Mouse (Mus musculus) stomach, embryonic 14.5 days (tissue): ENCODE data around the gene Actl11. TPM values are rescaled to one million over a fixed set of nuclear protein-coding genes. Genes with fewer than 3 reads are reported as not detected.
A peak's percentile ranks its signal among the peaks of the same experiment; 100 is the strongest.

Experiments
- ATAC-seq: fragments of 200-750 bp; cut with Nextera tagmentation; 2 replicates; pipeline ENCODE4 v1.8.0; 2017; ENCODE audit warnings: low read depth, moderate TSS enrichment; ENCODE audit not compliant: insufficient number of reproducible peaks, insufficient read depth, low FRiP score
- H3K27ac ChIP-seq: fragments of 300-500 bp; sonication (generic); 2 replicates; pipeline ENCODE4 v1.5.1; 2014; ENCODE audit warnings: mild to moderate bottlenecking, low read length, moderate library complexity, mixed read lengths
- H3K27me3 ChIP-seq: fragments of 300-500 bp; sonication (generic); 2 replicates; pipeline ENCODE4 v1.6.1; 2014; ENCODE audit warnings: low read length, control low read depth, mixed read lengths; ENCODE audit not compliant: control insufficient read depth, insufficient read depth
- H3K36me3 ChIP-seq: fragments of 300-500 bp; sonication (generic); 2 replicates; pipeline ENCODE4 v1.6.1; 2014; ENCODE audit warnings: mild to moderate bottlenecking, control low read depth, low read length, moderate library complexity, mixed read lengths; ENCODE audit not compliant: control insufficient read depth, insufficient read depth
- H3K4me1 ChIP-seq: fragments of 300-500 bp; sonication (generic); 2 replicates; pipeline ENCODE4 v1.6.1; 2014; ENCODE audit warnings: low read length, control low read depth, mixed read lengths; ENCODE audit not compliant: control insufficient read depth, insufficient read depth
- H3K4me2 ChIP-seq: fragments of 300-500 bp; sonication (generic); replicated peaks from 2 replicates; pipeline ENCODE4 v1.6.1; 2014; ENCODE audit warnings: low read depth, low read length, control low read depth
- H3K4me3 ChIP-seq: fragments of 300-500 bp; sonication (generic); 2 replicates; pipeline ENCODE4 v1.5.1; 2014; ENCODE audit warnings: low read depth, low read length, control low read depth
- H3K9ac ChIP-seq: fragments of 300-500 bp; sonication (generic); replicated peaks from 2 replicates; pipeline ENCODE4 v1.6.1; 2014; ENCODE audit warnings: low read depth, mild to moderate bottlenecking, control low read depth, low read length, moderate library complexity, mixed read lengths
- H3K9me3 ChIP-seq: fragments of 300-500 bp; sonication (generic); 2 replicates; pipeline ENCODE4 v1.6.1; 2016; ENCODE audit warnings: low read depth, low read length, control low read depth; ENCODE audit not compliant: control insufficient read depth
- WGBS: fragments of 180-500 bp; shearing (Covaris S2); extraction: QIAGEN DNeasy Blood & Tissue Kit; methylation state at CpG from one replicate; pipeline ENCODE4 v1.1.7; 2014; 5-methylcytosine and 5-hydroxymethylcytosine counted together
- polyA plus RNA-seq: library from polyadenylated mRNA; unstranded; fragments of >200 nt; fragmentation: Nextera tagmentation; extraction: Ambion mirVana; gene quantifications from 2 replicates; pipeline ENCODE4 v1.2.1, GENCODE M21; 2014

Gene Actl11
- polyA plus RNA-seq, 1 experiment from 2014 or later: not detected

DNA sequence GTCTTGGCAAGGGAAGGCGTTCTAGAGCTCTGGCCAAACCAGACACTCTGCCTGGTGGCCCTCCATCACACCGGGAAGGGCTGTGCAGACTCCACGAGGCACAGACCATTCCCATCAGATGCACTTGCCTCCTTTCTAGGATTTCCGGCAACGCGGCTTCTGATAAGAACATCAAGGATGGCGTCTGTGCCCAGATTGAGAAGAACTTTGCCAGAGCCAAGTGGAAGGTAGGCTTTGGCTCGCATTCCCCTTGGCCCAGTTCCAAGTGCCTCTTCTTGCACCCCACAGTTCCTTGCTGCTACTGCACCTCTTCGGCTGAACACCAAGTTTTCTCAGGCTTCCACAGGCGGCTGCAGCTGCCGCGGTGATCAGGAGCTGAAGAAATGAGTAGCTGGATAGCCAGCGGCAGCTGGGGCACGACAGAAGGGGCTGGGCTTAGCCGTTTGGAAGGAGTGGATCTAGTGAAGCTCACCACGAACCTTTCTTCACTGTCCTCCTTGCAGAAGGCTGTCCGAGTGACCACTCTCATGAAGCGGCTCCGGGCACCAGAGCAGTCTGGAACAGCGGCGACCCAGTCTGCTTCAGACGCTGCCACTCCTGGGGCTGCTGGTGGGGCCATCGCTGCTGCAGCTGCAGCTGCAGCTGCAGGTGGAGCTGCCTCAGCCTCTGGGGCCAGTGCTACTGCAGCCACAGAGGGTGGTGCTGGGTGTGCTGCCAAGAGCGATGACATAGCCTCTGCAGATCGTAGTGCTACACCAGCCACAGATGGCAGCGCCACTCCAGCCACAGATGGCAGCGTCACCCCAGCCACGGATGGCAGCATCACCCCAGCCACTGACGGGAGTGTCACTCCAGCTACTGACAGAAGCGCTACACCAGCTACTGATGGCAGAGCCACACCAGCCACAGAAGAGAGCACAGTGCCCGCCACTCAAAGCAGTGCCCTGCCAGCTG is 19.2 kb downstream of the Actl11 start:
- no peak for ATAC-seq
- Histone ChIP-seq H3K27ac (no peak overlapping the region), H3K4me1 (0 out of 2 replicates have a peak, but pooled peaks cover 6% of the 10 kb centered on the region), H3K4me2 (no peak overlapping the region), H3K4me3 (no peak overlapping the region), H3K9ac (no peak overlapping the region), H3K9me3 (no peaks in the 10 kb centered on the region), H3K36me3 (no peaks in the 10 kb centered on the region), H3K27me3 (no peaks in the 10 kb centered on the region)
- WGBS: 87% methylated on average over 31 of the region's 31 CpGs

DNA sequence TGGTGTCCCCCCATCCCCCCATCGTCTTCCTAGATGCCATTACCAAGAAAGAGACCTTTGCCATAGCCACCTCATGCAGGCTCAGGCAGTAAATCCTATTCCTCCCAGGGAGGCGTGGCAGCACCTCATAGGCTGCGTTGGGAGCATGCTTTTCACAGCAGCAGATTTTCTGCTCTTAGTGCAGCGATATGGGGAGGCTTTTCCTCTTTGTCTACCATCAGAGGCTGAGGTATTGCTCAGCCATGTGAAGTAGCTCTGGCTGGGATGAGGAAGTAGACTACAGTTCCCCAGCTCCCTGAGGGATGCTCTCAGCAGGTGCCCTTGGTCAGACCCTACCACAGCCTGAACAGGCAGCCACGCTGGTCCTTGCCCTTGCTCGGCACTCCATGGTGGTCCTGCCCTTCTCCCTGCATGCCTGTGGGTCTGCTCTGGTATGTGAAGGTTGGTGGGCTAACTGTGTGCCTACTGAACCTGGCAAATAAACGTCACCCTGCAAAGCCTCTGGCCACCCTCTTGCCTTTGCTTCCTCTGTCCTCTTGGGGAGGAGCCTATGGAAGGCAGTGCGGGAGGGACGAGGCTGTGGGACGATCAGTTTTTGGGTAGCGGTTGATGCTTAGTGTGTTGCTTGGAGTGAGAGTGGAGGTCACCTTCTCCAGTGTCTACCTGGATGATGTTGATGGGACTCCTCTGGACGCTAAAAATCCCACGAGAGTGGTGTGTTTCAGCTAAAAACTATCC is 21.1 kb downstream of the Actl11 start:
- no peak overlapping the region for H3K4me3 ChIP-seq
- 0 out of 2 replicates have a peak, but pooled peaks cover 6% of the 10 kb centered on the region for H3K4me1 ChIP-seq
- H3K36me3 ChIP-seq: no peaks in the 10 kb centered on the region
- WGBS: 82% methylated on average over 13 of the region's 13 CpGs
- H3K9ac ChIP-seq: no peak overlapping the region
- no peak overlapping the region for H3K27ac ChIP-seq
- no peaks in the 10 kb centered on the region for H3K27me3 ChIP-seq
- no peak overlapping the region for H3K4me2 ChIP-seq
- ATAC-seq: no peak
- H3K9me3 ChIP-seq: no peaks in the 10 kb centered on the region

DNA sequence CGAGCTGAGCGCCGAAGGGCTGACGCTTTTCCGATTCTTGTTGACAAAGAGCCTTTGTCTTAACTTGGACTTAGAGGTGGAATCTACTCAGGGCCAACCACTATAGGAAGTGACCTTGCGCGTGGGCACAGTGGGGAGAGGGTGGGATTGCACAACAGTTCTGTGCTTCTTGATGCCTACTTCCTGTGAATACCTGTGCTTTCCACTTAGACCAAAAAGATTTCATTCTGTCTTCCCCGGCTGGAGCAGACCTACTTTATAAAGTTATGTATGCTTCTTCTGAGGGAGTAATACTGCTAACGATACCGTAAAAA is 21.6 kb downstream of the Actl11 start, which contains the start of gene Traip:
TSS of gene Traip (plus strand) at position 215 of the 314 bp plus-strand sequence.
- no peaks in the 10 kb centered on the region for H3K27me3 ChIP-seq
- 0 out of 2 replicates have a peak, but pooled peaks cover 6% of the 10 kb centered on the region for H3K4me1 ChIP-seq
- peak within 1 kb of the TSS; percentile 57; the same call in 1 of the 2 replicates for H3K27ac ChIP-seq
- peak within 1 kb of the TSS; percentile 72 for H3K4me3 ChIP-seq
- H3K9me3 ChIP-seq: no peaks in the 10 kb centered on the region
- ATAC-seq: no peak
- H3K36me3 ChIP-seq: no peaks in the 10 kb centered on the region
- H3K4me2 ChIP-seq: peak within 1 kb of the TSS; percentile 61
- peak within 1 kb of the TSS; percentile 45 for H3K9ac ChIP-seq
- WGBS: 92% methylated on average over 10 of the region's 10 CpGs

DNA sequence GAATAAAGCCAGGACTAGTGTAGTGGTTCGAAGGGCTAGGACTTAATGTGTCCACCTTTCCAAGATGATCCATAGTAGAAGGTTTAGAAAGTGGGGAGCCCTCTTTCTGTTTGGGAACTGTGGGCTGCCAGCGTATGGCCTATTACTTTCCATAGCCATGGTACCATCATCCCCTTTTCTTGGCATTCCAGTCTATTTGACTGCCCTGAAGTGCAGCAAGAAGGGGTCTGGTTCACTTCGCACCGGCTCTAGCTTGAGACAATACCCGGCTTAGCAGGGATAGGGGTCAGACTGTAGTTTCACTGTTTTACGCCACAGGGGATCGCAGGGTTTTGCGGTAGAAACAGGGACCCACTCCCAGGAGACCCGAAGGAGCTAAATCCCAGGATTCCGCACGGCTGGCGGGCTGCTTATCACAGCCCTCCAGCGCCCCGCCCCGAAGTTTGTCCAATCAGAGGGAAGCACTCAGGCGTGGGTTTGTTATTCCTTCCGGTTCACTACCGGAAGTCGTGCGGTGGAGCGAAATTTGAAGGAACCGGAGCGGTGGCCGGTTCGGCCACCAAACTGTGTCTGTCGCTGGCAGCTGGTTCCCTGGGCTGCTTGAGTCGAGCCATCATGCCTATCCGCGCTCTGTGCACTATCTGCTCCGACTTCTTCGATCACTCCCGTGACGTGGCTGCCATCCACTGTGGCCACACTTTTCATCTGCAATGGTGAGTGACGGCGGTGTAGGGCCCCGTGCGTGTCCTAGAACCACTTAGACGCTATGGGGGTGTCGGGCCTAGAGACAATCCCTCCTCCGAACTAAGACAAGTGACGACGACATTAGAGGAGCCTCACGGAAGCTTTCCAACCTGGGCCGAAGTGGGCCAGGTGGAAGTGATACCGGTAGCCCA is 22.4 kb downstream of the Actl11 start:
- no peaks in the 10 kb centered on the region for H3K9me3 ChIP-seq
- H3K4me2 ChIP-seq: peak overlapping the region; percentile 61
- ATAC-seq: peak; percentile 95
- WGBS: 18% methylated on average over 45 of the region's 45 CpGs
- no peaks in the 10 kb centered on the region for H3K36me3 ChIP-seq
- H3K27me3 ChIP-seq: no peaks in the 10 kb centered on the region
- H3K27ac ChIP-seq: peak overlapping the region; percentile 57; the same call in 1 of the 2 replicates
- H3K9ac ChIP-seq: peak overlapping the region; percentile 45
- H3K4me1 ChIP-seq: 0 out of 2 replicates have a peak, but pooled peaks cover 6% of the 10 kb centered on the region
- peak overlapping the region; percentile 72 for H3K4me3 ChIP-seq

DNA sequence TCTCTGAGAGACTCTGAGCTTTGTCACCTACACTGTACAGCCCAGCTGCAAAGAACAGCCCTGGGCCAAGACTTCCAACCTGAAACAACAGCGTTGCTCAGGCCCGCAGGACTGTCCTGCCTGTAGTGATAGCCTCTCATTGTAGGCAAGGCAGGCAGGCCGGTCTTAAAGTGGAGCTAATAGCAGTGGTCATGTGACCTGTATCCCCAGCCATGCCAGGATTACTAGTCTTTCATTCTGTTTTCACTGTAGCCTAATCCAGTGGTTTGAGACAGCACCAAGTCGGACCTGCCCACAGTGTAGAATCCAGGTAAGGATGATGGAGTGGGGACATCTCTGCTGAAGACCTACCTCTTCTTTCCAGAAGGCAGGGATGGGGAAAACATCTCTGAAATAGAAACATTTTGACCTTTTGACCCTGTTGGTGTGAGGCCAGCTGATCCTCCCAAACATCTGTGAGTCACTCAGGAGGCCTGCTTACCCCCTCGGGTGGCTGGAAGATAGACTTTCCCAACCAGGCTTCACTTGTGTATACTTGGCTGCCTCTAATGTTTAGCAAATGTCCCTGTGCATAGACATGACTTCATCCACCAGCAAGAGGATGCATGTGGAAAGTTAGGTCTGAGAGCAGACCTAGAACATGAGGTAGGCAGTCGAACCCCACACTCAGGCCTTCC is 27.5 kb downstream of the Actl11 start:
- no peak for ATAC-seq
- WGBS: 80% methylated on average over 6 of the region's 6 CpGs
- 0 out of 2 replicates have a peak, but pooled peaks cover 13% of the 10 kb centered on the region for H3K36me3 ChIP-seq

DNA sequence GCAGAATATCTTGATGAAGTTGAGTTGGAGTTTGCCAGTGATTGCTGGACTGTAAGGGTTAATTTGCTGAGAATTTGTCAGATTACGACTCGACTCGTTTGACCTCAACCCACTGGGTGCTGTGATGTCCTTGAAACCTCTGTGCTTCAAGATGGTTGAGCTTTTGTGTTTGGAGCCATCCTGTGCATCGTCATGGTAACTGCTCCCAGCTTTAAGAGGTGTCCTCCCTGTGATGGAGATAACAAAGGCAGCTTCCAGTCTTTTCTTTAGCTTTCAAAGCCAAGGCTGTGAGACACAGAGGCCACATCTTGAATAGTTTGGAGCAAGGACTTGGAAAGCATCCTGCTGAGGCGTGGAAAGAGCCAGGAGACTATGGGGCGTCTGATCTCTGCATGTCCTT is 28.9 kb downstream of the Actl11 start:
- no peak overlapping the region for H3K4me2 ChIP-seq
- no peak overlapping the region for H3K4me3 ChIP-seq
- ATAC-seq: no peak
- 74% methylated on average over 6 of the region's 6 CpGs for WGBS
- H3K27ac ChIP-seq: no peak overlapping the region
- peaks cover 21% of the 10 kb centered on the region; the same call in 1 of the 2 replicates for H3K36me3 ChIP-seq
- no peak overlapping the region for H3K9ac ChIP-seq
- H3K9me3 ChIP-seq: no peaks in the 10 kb centered on the region
- no peaks in the 10 kb centered on the region for H3K4me1 ChIP-seq
- H3K27me3 ChIP-seq: no peaks in the 10 kb centered on the region

More for the DNA sequence above, 27.5 kb downstream of the Actl11 start:
- H3K27me3 ChIP-seq: no peaks in the 10 kb centered on the region
- 0 out of 2 replicates have a peak, but pooled peaks cover 6% of the 10 kb centered on the region for H3K4me1 ChIP-seq
- no peak overlapping the region for H3K4me3 ChIP-seq
- no peaks in the 10 kb centered on the region for H3K9me3 ChIP-seq
- no peak overlapping the region for H3K9ac ChIP-seq
- H3K4me2 ChIP-seq: no peak overlapping the region
- no peak overlapping the region for H3K27ac ChIP-seq

DNA sequence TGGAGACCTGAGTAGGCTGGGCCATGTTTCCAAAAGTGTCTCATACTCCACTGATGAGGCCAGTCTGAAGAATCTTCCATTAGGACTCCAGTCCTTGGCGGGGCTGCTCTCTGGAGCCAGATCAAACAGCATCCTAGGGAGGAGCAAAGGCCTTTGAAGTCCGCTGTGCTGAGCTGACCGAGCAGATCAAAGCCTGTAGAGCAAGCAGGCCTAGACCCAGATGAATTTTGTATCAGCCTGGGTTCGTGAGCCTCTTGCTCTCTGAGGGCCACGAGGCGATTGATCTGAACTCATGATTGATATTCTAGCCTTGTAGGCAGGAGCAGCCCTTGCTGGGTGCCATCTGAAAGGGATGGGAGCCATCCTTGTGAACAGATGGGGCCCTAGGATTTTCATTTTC is 31.6 kb downstream of the Actl11 start:
- Histone ChIP-seq H3K27ac (no peak overlapping the region), H3K36me3 (peaks cover 27% of the 10 kb centered on the region; the same call in 1 of the 2 replicates), H3K9ac (no peak overlapping the region), H3K4me3 (no peak overlapping the region), H3K9me3 (no peaks in the 10 kb centered on the region), H3K4me1 (no peaks in the 10 kb centered on the region), H3K4me2 (no peak overlapping the region), H3K27me3 (no peaks in the 10 kb centered on the region)
- WGBS: 44% methylated on average over 6 of the region's 6 CpGs
- ATAC-seq: no peak
